Mouse (Mus musculus) Patski (cell line): ENCODE data around the gene Nr4a2. TPM values are rescaled to one million over a fixed set of nuclear protein-coding genes. Genes with fewer than 3 reads are reported as not detected.

ENCODE experiments used
- ATAC-seq: fragments of 100-300 bp; one replicate; pipeline ENCODE4 v1.8.0; 2021
- CTCF ChIA-PET: fragments of 350-600 bp; sonication (Branson Sonifier 250); formaldehyde crosslinking; loops from one replicate; lab custom pipeline; 2022; ENCODE audit warnings: inconsistent platforms; lab: Charles Lee
- POLR2A ChIA-PET: fragments of 350-600 bp; sonication (Branson Sonifier 250); formaldehyde crosslinking; loops from one replicate; lab custom pipeline; 2022; ENCODE audit warnings: antibody characterized with exemption, inconsistent platforms; lab: Charles Lee
- DNase-seq: peaks from one replicate; pipeline ENCODE4 v3.0.0-alpha.2; 2011; ENCODE audit warnings: low read depth, low spot score
- H3K27me3 ChIP-seq: fragments of 371-371 bp; one replicate; pipeline ENCODE4 v1.5.1; 2021
- CTCF ChIP-seq: fragments of 100-300 bp; IDR thresholded peaks from one replicate; pipeline ENCODE4 v1.5.1; 2021
- in situ Hi-C: fragments of 300-500 bp; cut with MboI; formaldehyde crosslinking; loops from 3 replicates; pipeline ENCODE4 v1.11.1; 2018; ENCODE audit warnings: low pct_unique_long_range_greater_than_20kb, mixed read lengths
- polyA plus RNA-seq: library from polyadenylated mRNA; unstranded; gene quantifications from one replicate; pipeline ENCODE4 v1.2.3, GENCODE M21; 2021

Nr4a2 gene
- polyA plus RNA-seq, 1 experiment from 2014 or later, result 1.7 TPM

DNA sequence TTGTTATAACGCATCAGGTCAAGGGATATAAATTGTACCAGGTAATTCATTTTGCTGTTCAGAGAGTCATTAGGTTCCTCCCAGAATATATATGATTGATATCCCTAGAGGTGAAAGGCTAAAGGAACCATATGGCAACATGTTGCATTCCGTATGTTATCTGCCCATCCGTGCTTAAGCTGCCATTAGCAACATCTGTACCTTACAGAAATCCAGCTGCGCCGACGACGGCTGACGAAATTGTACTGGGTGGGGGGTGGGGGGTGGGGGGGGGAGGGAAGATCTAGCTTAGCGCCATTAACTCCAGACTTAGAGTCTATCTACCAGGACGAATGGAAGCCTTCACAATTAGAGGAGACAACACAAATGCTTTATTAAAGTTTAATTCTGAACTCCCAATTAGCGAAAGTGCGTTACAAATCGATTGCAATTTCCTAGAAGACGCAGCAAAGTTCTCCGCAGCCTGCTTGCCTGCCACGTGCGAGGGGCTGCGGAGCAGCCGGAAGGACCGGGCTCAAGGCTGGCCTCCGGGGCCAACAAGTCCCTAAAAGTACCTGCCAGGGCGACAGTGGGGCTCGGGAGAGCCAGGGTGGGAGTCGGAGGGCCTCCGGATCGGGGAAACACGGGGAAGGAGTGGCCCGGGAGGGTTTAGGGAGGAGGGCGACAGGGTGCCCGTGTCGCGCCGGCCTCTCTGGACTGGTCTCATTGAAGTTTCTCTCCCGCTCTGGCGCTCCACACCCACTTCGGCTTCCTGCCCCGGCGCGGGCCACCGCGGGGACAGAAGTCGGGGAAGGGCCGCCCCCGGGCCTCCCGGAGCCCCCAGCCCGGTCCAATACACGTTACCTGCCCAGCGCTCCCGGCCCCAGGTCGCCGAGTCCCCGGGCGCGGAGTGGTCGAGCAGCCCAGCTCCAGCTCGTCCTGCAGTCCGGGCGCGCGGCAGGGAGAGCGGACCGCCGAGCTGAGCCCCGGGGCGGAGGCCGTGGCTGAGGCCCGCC is 520 bp downstream of the Nr4a2 start:
- TF ChIP-seq CTCF, result no peak
- CTCF ChIA-PET, result no interaction called here
- DNase-seq, result no peak

DNA sequence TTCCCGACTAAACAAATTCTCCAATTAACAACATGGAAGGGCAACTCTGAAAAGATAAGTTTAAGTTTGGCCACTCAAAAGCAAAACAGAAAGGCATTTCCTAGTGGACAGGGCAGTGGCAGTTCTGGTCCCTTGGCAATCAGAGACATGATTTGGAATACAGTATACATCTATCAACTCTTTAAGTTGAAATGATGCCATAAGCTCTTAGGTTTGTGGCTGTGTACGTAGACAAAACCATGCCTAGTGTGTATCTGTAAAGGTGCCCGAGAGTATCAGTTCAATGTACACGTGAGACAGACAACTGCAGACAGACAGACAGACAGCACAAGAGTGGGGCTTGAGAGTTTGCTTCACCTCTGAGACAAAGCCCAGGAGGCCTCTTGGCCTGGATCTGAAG is 2.7 kb downstream of the Nr4a2 start:
- ChIA-PET CTCF (no interaction called here), POLR2A (no interaction called here)
- no peaks in the 10 kb centered on the region for H3K27me3 ChIP-seq
- in situ Hi-C loops, result loop anchor here (10.0 kb wide), 1 partner anchor 114 kb away; the partner anchor contains the start of gene Gpd2
- ATAC-seq (no peak), DNase-seq (no peak)
- no peak for TF ChIP-seq CTCF

More for the DNA sequence above, 520 bp downstream of the Nr4a2 start:
- H3K27me3 ChIP-seq, result peaks cover 4% of the 10 kb centered on the region
- peak; percentile 80 for ATAC-seq
- in situ Hi-C loops, result loop anchor here (10.0 kb wide), 1 partner anchor 112 kb away; the partner anchor contains the start of gene Gpd2
- POLR2A ChIA-PET, result interaction anchor here (1.0 to 1.4 kb wide), 2 partner anchors 12 to 114 kb away, joined by 3 to 5 read pairs; partner anchors contain the start of gene Gpd2

DNA sequence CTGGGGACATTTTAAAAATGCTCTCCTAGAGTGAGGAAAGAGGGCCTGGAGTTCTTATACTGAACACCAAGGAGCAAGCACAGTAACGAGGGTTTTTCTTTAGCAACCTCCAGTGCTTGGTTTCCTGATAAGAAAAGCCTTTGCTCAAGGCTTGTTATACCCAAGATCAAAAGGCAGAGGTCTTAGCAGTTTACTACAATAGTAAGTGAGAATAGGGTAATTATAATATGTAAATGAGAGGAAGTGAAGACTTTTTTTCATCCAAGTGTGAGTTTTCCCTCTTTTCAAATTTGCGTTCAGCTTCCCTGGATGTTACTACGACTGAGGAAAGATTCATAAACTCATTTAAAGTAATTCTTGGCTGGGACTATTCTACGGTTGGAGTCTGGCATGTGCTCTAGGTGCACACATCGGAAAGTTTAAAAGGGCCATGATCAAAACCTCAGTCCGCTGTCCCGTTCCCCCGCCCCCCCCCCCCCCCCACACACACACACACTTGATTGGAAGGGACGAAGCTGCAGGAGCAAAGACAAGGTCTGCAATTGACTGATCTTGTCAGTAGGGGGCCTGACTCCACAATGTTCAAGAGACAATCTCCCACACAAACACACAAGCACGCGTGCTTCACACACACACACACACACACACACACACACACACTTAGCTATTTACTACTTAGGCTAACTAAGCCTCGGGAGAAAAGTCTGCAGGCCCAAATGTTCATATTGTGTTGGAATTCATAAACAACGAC is 6.4 kb downstream of the Nr4a2 start:
- DNase-seq (no peak), ATAC-seq (no peak)
- ChIA-PET POLR2A (interaction anchor here (0.6 to 1.6 kb wide), 4 partner anchors 64 to 255 kb away, joined by 3 to 4 read pairs (median 4); no protein-coding TSS in a partner anchor), CTCF (interaction anchor here (1.2 to 2.4 kb wide), 5 partner anchors 54 to 256 kb away, joined by 3 to 9 read pairs (median 3); partner anchors contain the start of gene Gpd2)
- no peak for TF ChIP-seq CTCF
- in situ Hi-C loops, result loop anchor here (5.0 to 10.0 kb wide), 2 partner anchors 200 to 247 kb away; no protein-coding TSS in a partner anchor
- no peaks in the 10 kb centered on the region for H3K27me3 ChIP-seq

DNA sequence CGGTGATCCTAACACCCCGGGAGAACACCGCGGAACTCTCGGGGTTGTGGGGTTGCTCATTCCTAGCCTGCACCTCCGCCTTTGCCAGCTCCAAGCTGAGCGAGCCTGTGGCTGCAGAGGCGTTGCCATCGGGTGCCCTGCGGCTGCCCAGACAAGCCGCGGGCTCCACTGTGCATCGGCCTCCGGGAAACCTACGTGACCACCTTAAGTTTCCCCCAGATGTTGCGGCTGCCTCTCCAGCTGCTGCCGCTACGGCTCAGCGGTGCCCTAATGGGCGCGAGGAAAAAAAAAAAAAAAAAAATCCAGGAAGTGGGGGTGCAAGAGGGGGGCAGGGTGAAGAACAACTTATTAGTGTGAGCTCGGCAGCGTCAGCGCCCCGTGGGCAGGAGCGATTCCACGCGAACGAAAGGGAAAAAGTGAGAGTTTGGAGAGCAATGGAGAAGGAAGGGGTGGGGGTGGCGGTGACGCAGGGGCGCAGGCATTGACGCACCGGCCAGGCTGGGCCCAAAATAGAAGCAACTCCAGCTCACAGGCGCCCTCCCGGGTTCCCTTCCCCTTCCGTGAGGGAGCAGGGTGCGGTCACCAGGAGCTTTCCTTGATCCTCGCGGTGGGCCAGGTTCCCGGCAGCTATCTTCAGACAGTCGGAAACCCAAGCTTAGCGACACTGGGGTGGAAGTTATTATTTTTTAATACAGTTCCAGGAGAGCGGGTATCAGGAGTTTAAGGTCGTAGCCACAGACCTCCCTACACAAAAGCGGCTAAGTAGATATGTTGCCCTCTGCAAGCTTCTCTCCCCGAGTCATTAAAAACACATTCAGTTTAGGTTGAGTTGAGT is 7.2 kb downstream of the Nr4a2 start:
- CTCF ChIA-PET, result interaction anchor here (0.7 to 2.4 kb wide), 7 partner anchors 53 to 1502 kb away, joined by 3 to 9 read pairs (median 3); partner anchors contain the start of gene Gpd2
- in situ Hi-C loops, result loop anchor here (5.0 to 10.0 kb wide), 2 partner anchors 201 to 248 kb away; no protein-coding TSS in a partner anchor
- peak; percentile 72 for ATAC-seq
- no peak for TF ChIP-seq CTCF
- POLR2A ChIA-PET, result interaction anchor here (0.6 to 1.6 kb wide), 7 partner anchors 65 to 256 kb away, joined by 3 to 5 read pairs (median 4); no protein-coding TSS in a partner anchor
- no peaks in the 10 kb centered on the region for H3K27me3 ChIP-seq
- no peak for DNase-seq

DNA sequence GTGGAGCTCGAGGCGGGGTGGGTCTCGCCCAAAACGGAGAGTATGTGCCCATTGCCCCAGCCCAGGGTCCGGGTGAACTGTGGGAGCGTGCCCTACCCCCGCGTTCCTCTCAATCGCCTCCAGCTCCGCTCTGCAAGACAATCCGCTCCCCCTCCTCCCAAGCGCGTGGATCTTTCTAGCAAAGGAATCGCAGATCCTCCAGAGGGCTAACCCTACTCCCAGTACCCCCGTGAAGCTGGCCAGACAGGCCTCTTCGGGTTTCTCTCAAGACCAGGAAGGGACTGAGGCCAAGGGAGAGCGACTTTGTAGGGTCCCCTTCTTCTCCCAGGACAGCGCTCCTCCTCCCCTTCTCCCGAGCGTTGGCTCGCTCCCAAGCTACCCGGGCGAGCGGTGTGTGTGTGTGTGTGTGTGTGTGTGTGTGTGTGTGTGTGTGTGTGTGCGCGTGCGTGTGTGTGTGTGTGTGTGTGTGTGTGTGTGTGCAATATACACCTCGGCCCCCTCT is 7.9 kb downstream of the Nr4a2 start:
- POLR2A ChIA-PET, result interaction anchor here (0.7 to 1.6 kb wide), 5 partner anchors 27 to 199 kb away, joined by 3 to 5 read pairs (median 4); no protein-coding TSS in a partner anchor
- no peak for ATAC-seq
- H3K27me3 ChIP-seq, result no peaks in the 10 kb centered on the region
- in situ Hi-C loops, result loop anchor here (5.0 to 10.0 kb wide), 2 partner anchors 201 to 249 kb away; no protein-coding TSS in a partner anchor
- DNase-seq, result no peak
- CTCF ChIA-PET, result interaction anchor here (0.7 to 2.4 kb wide), 5 partner anchors 52 to 1503 kb away, joined by 3 to 9 read pairs (median 3); partner anchors contain the start of gene Gpd2
- TF ChIP-seq CTCF, result no peak

DNA sequence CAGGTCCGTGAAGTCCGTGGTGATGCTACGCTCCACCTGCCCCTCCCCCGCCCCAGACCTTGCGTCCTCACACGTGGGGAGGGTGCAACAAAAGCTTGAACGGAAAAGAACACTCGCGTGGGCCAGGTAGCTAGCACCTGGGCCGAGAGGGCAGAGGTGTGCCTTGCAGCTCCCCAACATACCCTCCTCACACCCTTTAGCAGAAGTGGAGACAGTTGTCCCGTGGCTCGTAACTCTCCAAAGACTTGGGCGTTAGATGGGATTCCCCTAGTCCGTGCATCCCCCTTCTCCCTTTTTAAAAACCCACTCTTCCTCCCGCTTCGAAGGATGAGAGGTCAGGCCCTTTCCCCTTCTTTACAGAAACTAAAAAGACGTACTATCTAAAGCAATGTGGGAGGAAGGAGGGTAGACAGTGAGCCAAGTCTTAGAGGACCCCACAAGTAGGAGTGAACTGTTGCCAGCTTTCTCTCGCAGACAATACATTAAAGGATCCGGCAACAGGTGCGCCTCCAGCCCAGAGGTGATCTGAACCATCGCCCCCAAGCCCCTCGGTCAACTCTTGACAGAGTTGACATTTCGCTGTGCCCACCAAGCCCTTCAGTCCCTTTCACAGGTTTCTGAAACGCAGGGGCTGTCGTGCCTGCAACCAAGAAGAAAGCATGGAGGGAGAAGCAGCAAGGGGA is 8.5 kb downstream of the Nr4a2 start:
- ATAC-seq (peak; percentile 0), DNase-seq (no peak)
- in situ Hi-C loops, result loop anchor here (5.0 to 10.0 kb wide), 2 partner anchors 202 to 249 kb away; no protein-coding TSS in a partner anchor
- no peaks in the 10 kb centered on the region for H3K27me3 ChIP-seq
- ChIA-PET POLR2A (interaction anchor here (0.7 to 1.1 kb wide), 3 partner anchors 28 to 200 kb away, joined by 3 to 8 read pairs (median 5); no protein-coding TSS in a partner anchor), CTCF (interaction anchor here (1.0 to 2.4 kb wide), 3 partner anchors 122 to 244 kb away, joined by 3 to 9 read pairs (median 3); partner anchors contain the start of gene Gpd2)
- no peak for TF ChIP-seq CTCF

DNA sequence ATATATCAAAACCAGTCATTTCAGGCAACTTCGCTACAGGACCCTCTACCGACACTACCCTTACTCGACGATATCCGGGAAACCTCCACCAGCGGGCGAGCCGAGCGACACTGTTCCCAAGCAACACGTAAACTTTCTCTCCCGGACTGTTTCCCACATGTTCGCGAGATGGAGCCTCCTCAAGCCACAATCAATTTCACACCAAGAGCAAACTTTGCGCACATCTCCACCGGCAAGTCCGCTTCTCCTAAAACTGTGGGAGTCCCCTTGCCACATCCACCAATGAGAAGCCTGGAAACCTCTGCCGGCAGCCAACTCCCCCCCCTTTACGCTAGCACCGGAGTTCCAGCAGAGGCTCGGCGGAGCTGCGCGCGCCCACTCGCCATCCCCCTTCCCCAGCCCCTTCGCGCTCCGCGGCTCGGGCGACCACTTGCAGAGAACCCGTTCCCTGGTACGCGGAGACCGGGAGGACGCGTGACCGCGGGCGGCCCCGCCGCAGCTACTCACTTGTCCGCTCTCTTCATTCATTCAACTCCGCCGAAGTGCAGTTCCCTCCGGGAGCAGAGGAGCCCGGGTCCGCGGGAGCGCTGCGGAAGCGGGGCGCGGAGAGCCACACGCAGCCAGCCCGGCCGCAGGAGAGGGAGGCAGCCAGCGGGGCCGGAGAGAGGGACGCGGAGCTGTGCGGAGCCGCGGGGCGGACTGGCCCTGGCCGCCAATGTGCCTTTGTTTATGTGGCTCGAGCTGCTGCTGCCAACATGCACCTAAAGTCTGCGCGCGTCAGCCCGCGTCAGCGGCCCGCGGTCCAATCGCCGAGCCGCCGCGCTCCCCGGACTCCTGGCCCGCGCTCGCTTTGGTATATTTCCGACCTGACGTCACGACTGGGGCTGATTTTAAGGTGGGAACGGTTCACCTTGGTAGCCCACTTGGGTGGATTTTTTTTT is 9.3 kb downstream of the Nr4a2 start:
- in situ Hi-C loops, result loop anchor here (5.0 to 10.0 kb wide), 2 partner anchors 203 to 250 kb away; no protein-coding TSS in a partner anchor
- DNase-seq, result no peak
- TF ChIP-seq CTCF, result no peak
- H3K27me3 ChIP-seq, result no peaks in the 10 kb centered on the region
- ATAC-seq, result peak; percentile 75
- CTCF ChIA-PET, result interaction anchor here (1.0 kb wide), 1 partner anchor 245 kb away, joined by 3 read pairs; no protein-coding TSS in a partner anchor
- POLR2A ChIA-PET, result interaction anchor here (0.8 kb wide), 1 partner anchor 184 kb away, joined by 8 read pairs; no protein-coding TSS in a partner anchor
